Mouse (Mus musculus): ENCODE measurements at regions not wholly inside any gene's neighbourhood (a gene's known extent, or its start where the extent isn't known, plus 50 kb on each side); places are given as distances from the start of the nearest gene placed in this dataset.

DNA sequence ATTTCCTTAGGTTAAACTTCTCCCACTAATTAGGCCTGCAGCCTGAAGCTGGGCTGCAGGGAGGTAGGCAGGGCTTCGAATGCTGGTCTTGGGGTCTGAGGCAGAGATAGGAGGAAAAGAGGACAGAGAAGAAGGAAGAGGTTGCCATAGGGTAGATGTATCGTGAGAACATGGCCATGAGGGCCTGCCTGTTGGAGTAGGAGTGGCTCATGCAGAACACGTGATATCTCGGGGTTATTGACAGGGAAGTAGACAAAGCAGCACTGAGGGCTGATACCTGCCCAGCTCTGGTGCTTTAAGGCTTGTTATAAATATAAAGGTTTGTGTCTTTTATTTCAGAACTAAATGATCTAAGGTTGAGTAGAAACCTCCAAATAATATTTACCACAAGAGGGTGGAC lies 628.9 kb downstream of the Zfp706 start:
- H3K36me3 ChIP-seq (replicated peaks; ENCODE audit: control insufficient read depth, insufficient read depth, low read length) = no peaks in the 10 kb centered on the region
- DNase-seq (ENCODE audit: low spot score) = no peak
- no peak for ATAC-seq (ENCODE audit: insufficient read depth, low read depth)
- 79% methylated on average over 4 of the region's 4 CpGs for WGBS
- H3K9me3 ChIP-seq (replicated peaks; ENCODE audit: control insufficient read depth, low read length) = no peaks in the 10 kb centered on the region
- H3K4me1 ChIP-seq (ENCODE audit: control insufficient read depth, insufficient read depth) = peaks cover 19% of the 10 kb centered on the region
- no peak overlapping the region for H3K4me2 ChIP-seq (ENCODE audit: low read depth, low read length)
- no peaks in the 10 kb centered on the region for H3K27me3 ChIP-seq (ENCODE audit: control insufficient read depth, insufficient read depth, low read length)
- H3K9ac ChIP-seq (replicated peaks; ENCODE audit: low read depth, low read length) = no peak overlapping the region
- H3K4me3 ChIP-seq (ENCODE audit: low read depth, low read length) = no peak overlapping the region
- TF ChIP-seq EP300 (IDR thresholded peaks at IDR 0.05; ENCODE audit: low read depth) = no peak
- TF ChIP-seq CTCF (IDR thresholded peaks at IDR 0.05; ENCODE audit: low read depth) = no peak
- no peak overlapping the region for H3K27ac ChIP-seq (ENCODE audit: low read depth)

DNA sequence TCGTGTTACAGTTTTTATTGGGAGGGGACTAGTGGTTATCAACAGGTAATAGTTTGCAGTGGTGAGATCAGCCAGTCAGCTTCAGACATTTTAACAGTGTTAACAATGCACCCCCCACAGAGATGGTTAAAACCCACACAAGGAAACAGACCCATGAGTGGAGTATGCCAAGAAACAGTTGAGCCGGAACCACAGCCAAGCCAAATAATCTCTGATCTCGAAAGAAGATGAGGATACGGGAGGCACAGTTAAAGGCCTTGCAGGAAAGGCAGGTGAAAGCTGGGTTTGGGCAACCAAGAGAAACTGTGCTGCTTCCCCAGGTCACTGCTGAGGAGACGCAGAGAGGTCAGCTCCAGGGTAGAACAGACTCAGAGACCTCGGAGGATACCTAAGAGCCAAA lies 631.0 kb downstream of the Zfp706 start:
- H3K4me3 ChIP-seq (ENCODE audit: low read depth, low read length) = no peak overlapping the region
- no peaks in the 10 kb centered on the region for H3K36me3 ChIP-seq (replicated peaks; ENCODE audit: control insufficient read depth, insufficient read depth, low read length)
- TF ChIP-seq EP300 (IDR thresholded peaks at IDR 0.05; ENCODE audit: low read depth) = no peak
- no peak for TF ChIP-seq CTCF (IDR thresholded peaks at IDR 0.05; ENCODE audit: low read depth)
- DNase-seq (ENCODE audit: low spot score) = no peak
- H3K27me3 ChIP-seq (ENCODE audit: control insufficient read depth, insufficient read depth, low read length) = no peaks in the 10 kb centered on the region
- H3K4me1 ChIP-seq (ENCODE audit: control insufficient read depth, insufficient read depth) = peaks cover 19% of the 10 kb centered on the region
- no peak for ATAC-seq (ENCODE audit: insufficient read depth, low read depth)
- H3K9ac ChIP-seq (replicated peaks; ENCODE audit: low read depth, low read length) = no peak overlapping the region
- H3K9me3 ChIP-seq (replicated peaks; ENCODE audit: control insufficient read depth, low read length) = no peaks in the 10 kb centered on the region
- 66% methylated on average over 6 of the region's 6 CpGs for WGBS
- no peak overlapping the region for H3K4me2 ChIP-seq (ENCODE audit: low read depth, low read length)
- H3K27ac ChIP-seq (ENCODE audit: low read depth) = no peak overlapping the region

DNA sequence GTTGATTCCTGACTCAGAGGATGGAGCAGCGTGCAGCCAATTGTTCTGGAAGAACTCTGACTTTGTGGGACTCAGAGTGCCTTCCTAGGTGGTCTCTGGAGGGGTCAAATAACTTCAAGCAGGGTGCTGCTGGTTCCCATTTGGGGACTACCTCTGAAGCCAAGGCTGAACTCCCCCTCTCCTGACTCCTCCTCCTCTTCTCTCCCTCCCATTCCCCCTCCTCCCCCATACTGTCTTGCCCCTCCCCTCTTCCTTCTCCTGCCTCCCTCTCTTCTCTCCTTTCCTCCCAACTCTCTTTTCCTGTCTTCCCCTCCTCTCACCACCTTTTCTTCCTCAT lies 632.1 kb downstream of the Zfp706 start:
- H3K9ac ChIP-seq (replicated peaks; ENCODE audit: low read depth, low read length) = no peak overlapping the region
- peak overlapping the region; percentile 84; the same call in 1 of the 2 replicates for H3K27ac ChIP-seq (ENCODE audit: low read depth)
- H3K4me2 ChIP-seq (ENCODE audit: low read depth, low read length) = peak overlapping the region; percentile 92
- DNase-seq (ENCODE audit: low spot score) (no peak), ATAC-seq (ENCODE audit: insufficient read depth, low read depth) (no peak)
- no peak for TF ChIP-seq CTCF (IDR thresholded peaks at IDR 0.05; ENCODE audit: low read depth)
- no peak for TF ChIP-seq EP300 (IDR thresholded peaks at IDR 0.05; ENCODE audit: low read depth)
- 19% methylated on average over 1 of the region's 1 CpGs for WGBS
- H3K9me3 ChIP-seq (replicated peaks; ENCODE audit: control insufficient read depth, low read length) = no peaks in the 10 kb centered on the region
- no peaks in the 10 kb centered on the region for H3K36me3 ChIP-seq (replicated peaks; ENCODE audit: control insufficient read depth, insufficient read depth, low read length)
- H3K4me3 ChIP-seq (ENCODE audit: low read depth, low read length) = peak overlapping the region; percentile 61
- H3K4me1 ChIP-seq (ENCODE audit: control insufficient read depth, insufficient read depth) = peaks cover 14% of the 10 kb centered on the region
- H3K27me3 ChIP-seq (ENCODE audit: control insufficient read depth, insufficient read depth, low read length) = no peaks in the 10 kb centered on the region

GRCm38 (mm10) chr15:36374732-36375548 lies 632.6 kb downstream of the Zfp706 start:
- TF ChIP-seq EP300 (IDR thresholded peaks at IDR 0.05; ENCODE audit: low read depth) (no peak), CTCF (IDR thresholded peaks at IDR 0.05; ENCODE audit: low read depth) (no peak)
- Histone ChIP-seq H3K4me3 (ENCODE audit: low read depth, low read length) (peak overlapping the region; percentile 61), H3K4me1 (ENCODE audit: control insufficient read depth, insufficient read depth) (peaks cover 14% of the 10 kb centered on the region), H3K36me3 (replicated peaks; ENCODE audit: control insufficient read depth, insufficient read depth, low read length) (no peaks in the 10 kb centered on the region), H3K27ac (ENCODE audit: low read depth) (peak overlapping the region; percentile 84), H3K4me2 (ENCODE audit: low read depth, low read length) (peak overlapping the region; percentile 92), H3K9ac (replicated peaks; ENCODE audit: low read depth, low read length) (peak overlapping the region; percentile 67), H3K9me3 (replicated peaks; ENCODE audit: control insufficient read depth, low read length) (no peaks in the 10 kb centered on the region), H3K27me3 (ENCODE audit: control insufficient read depth, insufficient read depth, low read length) (no peaks in the 10 kb centered on the region)
- DNase-seq (ENCODE audit: low spot score) (peak; percentile 76), ATAC-seq (ENCODE audit: insufficient read depth, low read depth) (peak; percentile 84)
- WGBS = 2% methylated on average over 20 of the region's 20 CpGs

DNA sequence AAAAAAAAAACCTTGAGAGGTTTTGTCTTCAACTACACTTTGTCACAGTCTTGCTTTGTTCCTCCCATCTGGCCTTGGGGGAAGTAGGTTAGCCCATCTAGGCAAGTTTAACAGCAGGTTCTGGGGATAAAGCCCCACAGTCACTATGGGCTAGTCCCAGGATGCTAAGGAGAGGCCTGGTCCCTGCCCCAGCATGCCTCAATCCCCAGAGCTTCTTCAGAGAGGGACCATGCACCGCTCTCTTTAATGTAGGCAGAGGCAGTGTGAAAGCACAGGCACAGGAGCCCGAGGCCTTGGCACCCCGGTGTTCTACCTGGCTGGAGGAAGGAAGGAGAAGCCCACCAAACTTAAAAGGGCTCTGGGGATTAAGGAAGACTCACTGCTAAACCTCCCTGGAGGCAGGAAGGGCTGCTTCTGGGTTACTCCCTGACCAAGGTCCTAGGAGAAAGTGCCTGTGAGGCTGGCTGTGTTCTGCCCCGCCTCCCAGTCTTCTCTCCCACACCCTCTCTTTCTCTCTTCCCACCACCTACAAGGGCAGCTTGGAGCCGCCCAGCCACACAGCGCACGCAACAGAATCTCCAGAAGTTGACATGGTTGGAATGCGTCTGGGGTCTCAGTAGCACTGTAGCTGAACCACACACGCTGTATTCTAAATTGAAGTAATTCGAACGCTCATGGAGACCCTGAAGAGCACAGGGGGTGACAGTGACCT lies 633.5 kb downstream of the Zfp706 start:
- H3K4me2 ChIP-seq (ENCODE audit: low read depth, low read length) = peak overlapping the region; percentile 92
- ATAC-seq (ENCODE audit: insufficient read depth, low read depth) = peak; percentile 80
- H3K27me3 ChIP-seq (ENCODE audit: control insufficient read depth, insufficient read depth, low read length) = no peaks in the 10 kb centered on the region
- H3K27ac ChIP-seq (ENCODE audit: low read depth) = peak overlapping the region; percentile 84
- no peak for TF ChIP-seq CTCF (IDR thresholded peaks at IDR 0.05; ENCODE audit: low read depth)
- TF ChIP-seq EP300 (IDR thresholded peaks at IDR 0.05; ENCODE audit: low read depth) = no peak
- H3K9me3 ChIP-seq (replicated peaks; ENCODE audit: control insufficient read depth, low read length) = no peaks in the 10 kb centered on the region
- H3K36me3 ChIP-seq (replicated peaks; ENCODE audit: control insufficient read depth, insufficient read depth, low read length) = no peaks in the 10 kb centered on the region
- peak; percentile 25 for DNase-seq (ENCODE audit: low spot score)
- 7% methylated on average over 11 of the region's 11 CpGs for WGBS
- peak overlapping the region; percentile 61 for H3K4me3 ChIP-seq (ENCODE audit: low read depth, low read length)
- H3K9ac ChIP-seq (replicated peaks; ENCODE audit: low read depth, low read length) = peak overlapping the region; percentile 67
- peaks cover 14% of the 10 kb centered on the region for H3K4me1 ChIP-seq (ENCODE audit: control insufficient read depth, insufficient read depth)
